Mouse (Mus musculus): ENCODE data around the gene Slc35c2. TPM values are rescaled to one million over a fixed set of nuclear protein-coding genes. Genes with fewer than 3 reads are reported as not detected.

The Slc35c2 gene
- polyA plus RNA-seq, 1 experiment from 2014 or later = 51.6 TPM

- no peaks in the 10 kb centered on the region for H3K9me3 ChIP-seq (replicated peaks; ENCODE audit: low read length)
- no peak overlapping the region for H3K4me3 ChIP-seq (replicated peaks; ENCODE audit: low read depth, low read length)
- DNase-seq (ENCODE audit: low spot score) (no peak), ATAC-seq (replicated peaks; ENCODE audit: low FRiP score, low read depth) (no peak)
- TF ChIP-seq CTCF (IDR thresholded peaks at IDR 0.05; ENCODE audit: low read depth) = no peak
- no peak overlapping the region for H3K4me2 ChIP-seq (ENCODE audit: low read length)
- peaks cover 46% of the 10 kb centered on the region for H3K36me3 ChIP-seq (ENCODE audit: insufficient read depth, low read length)
- H3K27ac ChIP-seq = no peak overlapping the region
- H3K4me1 ChIP-seq (replicated peaks; ENCODE audit: insufficient read depth, low read length) = no peaks in the 10 kb centered on the region
- no peak overlapping the region for H3K9ac ChIP-seq (ENCODE audit: low read depth, low read length)
- WGBS = 77% methylated on average over 8 of the region's 8 CpGs
- H3K27me3 ChIP-seq (ENCODE audit: insufficient read depth, low read length) = no peaks in the 10 kb centered on the region
Measured at GRCm38 (mm10) chr2:165305438-165305837, 17.8 kb upstream of the Slc35c2 start.

- Histone ChIP-seq H3K27me3 (ENCODE audit: insufficient read depth, low read length) (no peaks in the 10 kb centered on the region), H3K9me3 (replicated peaks; ENCODE audit: low read length) (no peaks in the 10 kb centered on the region), H3K4me2 (ENCODE audit: low read length) (no peak overlapping the region), H3K4me1 (replicated peaks; ENCODE audit: insufficient read depth, low read length) (no peaks in the 10 kb centered on the region), H3K9ac (ENCODE audit: low read depth, low read length) (no peak overlapping the region), H3K36me3 (ENCODE audit: insufficient read depth, low read length) (peaks cover 41% of the 10 kb centered on the region), H3K4me3 (replicated peaks; ENCODE audit: low read depth, low read length) (no peak overlapping the region), H3K27ac (no peak overlapping the region; the same call in 1 of the 2 replicates)
- TF ChIP-seq CTCF (IDR thresholded peaks at IDR 0.05; ENCODE audit: low read depth) = no peak
- 83% methylated on average over 19 of the region's 19 CpGs for WGBS
- DNase-seq (ENCODE audit: low spot score) (no peak), ATAC-seq (replicated peaks; ENCODE audit: low FRiP score, low read depth) (no peak)
Measured at GRCm38 (mm10) chr2:165304819-165305218, 17.1 kb upstream of the Slc35c2 start.

- Histone ChIP-seq H3K4me3 (replicated peaks; ENCODE audit: low read depth, low read length) (no peak overlapping the region), H3K4me1 (replicated peaks; ENCODE audit: insufficient read depth, low read length) (no peaks in the 10 kb centered on the region), H3K9ac (ENCODE audit: low read depth, low read length) (no peak overlapping the region), H3K36me3 (ENCODE audit: insufficient read depth, low read length) (peaks cover 41% of the 10 kb centered on the region), H3K9me3 (replicated peaks; ENCODE audit: low read length) (no peaks in the 10 kb centered on the region), H3K4me2 (ENCODE audit: low read length) (no peak overlapping the region), H3K27me3 (ENCODE audit: insufficient read depth, low read length) (no peaks in the 10 kb centered on the region), H3K27ac (no peak overlapping the region)
- no peak for TF ChIP-seq CTCF (IDR thresholded peaks at IDR 0.05; ENCODE audit: low read depth)
- ATAC-seq (replicated peaks; ENCODE audit: low FRiP score, low read depth) (no peak), DNase-seq (ENCODE audit: low spot score) (no peak)
- WGBS = 90% methylated on average over 6 of the region's 6 CpGs
Measured at GRCm38 (mm10) chr2:165303354-165304012, 15.8 kb upstream of the Slc35c2 start.

DNA sequence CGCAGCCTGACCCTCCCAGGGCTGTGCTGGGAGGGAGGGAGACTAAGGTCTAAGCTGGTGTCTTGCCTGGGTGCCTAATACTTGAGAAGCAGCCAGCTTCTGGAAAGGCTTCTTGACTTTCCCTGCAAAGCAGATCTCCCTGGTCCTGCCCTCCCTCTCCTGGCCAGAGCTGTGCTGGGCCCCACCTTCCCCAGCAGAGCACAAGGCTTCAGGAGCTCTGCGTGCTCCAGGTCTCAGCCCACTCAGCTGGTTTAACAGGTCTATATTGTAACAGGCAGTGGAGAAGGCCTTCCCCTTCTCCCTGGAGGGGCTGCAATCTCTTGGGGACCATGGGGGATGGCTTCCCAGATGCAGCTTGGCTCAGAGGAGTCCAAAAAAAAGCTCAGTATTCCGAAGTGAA lies 13.7 kb upstream of the Slc35c2 start:
- DNase-seq (ENCODE audit: low spot score) = no peak
- 57% methylated on average over 3 of the region's 3 CpGs for WGBS

GRCm38 (mm10) chr2:165300885-165301284 lies 13.2 kb upstream of the Slc35c2 start:
- Histone ChIP-seq H3K27ac (no peak overlapping the region), H3K27me3 (ENCODE audit: insufficient read depth, low read length) (no peaks in the 10 kb centered on the region), H3K9me3 (replicated peaks; ENCODE audit: low read length) (no peaks in the 10 kb centered on the region), H3K36me3 (ENCODE audit: insufficient read depth, low read length) (peaks cover 62% of the 10 kb centered on the region), H3K4me1 (replicated peaks; ENCODE audit: insufficient read depth, low read length) (no peaks in the 10 kb centered on the region), H3K4me2 (ENCODE audit: low read length) (no peak overlapping the region), H3K9ac (ENCODE audit: low read depth, low read length) (no peak overlapping the region), H3K4me3 (replicated peaks; ENCODE audit: low read depth, low read length) (no peak overlapping the region)
- DNase-seq (ENCODE audit: low spot score) (no peak), ATAC-seq (replicated peaks; ENCODE audit: low FRiP score, low read depth) (no peak)
- 49% methylated on average over 6 of the region's 6 CpGs for WGBS
- no peak for TF ChIP-seq CTCF (IDR thresholded peaks at IDR 0.05; ENCODE audit: low read depth)

More for the DNA sequence above, 13.7 kb upstream of the Slc35c2 start:
- H3K4me1 ChIP-seq (replicated peaks; ENCODE audit: insufficient read depth, low read length) = no peaks in the 10 kb centered on the region
- no peak overlapping the region for H3K4me2 ChIP-seq (ENCODE audit: low read length)
- TF ChIP-seq CTCF (IDR thresholded peaks at IDR 0.05; ENCODE audit: low read depth) = no peak
- H3K27ac ChIP-seq = no peak overlapping the region
- no peak overlapping the region for H3K4me3 ChIP-seq (replicated peaks; ENCODE audit: low read depth, low read length)
- no peak for ATAC-seq (replicated peaks; ENCODE audit: low FRiP score, low read depth)
- no peaks in the 10 kb centered on the region for H3K9me3 ChIP-seq (replicated peaks; ENCODE audit: low read length)
- peaks cover 56% of the 10 kb centered on the region for H3K36me3 ChIP-seq (ENCODE audit: insufficient read depth, low read length)
- no peak overlapping the region for H3K9ac ChIP-seq (ENCODE audit: low read depth, low read length)
- no peaks in the 10 kb centered on the region for H3K27me3 ChIP-seq (ENCODE audit: insufficient read depth, low read length)

GRCm38 (mm10) chr2:165300424-165300823 lies 12.8 kb upstream of the Slc35c2 start:
- no peak overlapping the region for H3K9ac ChIP-seq (ENCODE audit: low read depth, low read length)
- no peak overlapping the region for H3K4me3 ChIP-seq (replicated peaks; ENCODE audit: low read depth, low read length)
- no peak overlapping the region for H3K4me2 ChIP-seq (ENCODE audit: low read length)
- H3K36me3 ChIP-seq (ENCODE audit: insufficient read depth, low read length) = peaks cover 66% of the 10 kb centered on the region
- no peaks in the 10 kb centered on the region for H3K27me3 ChIP-seq (ENCODE audit: insufficient read depth, low read length)
- H3K27ac ChIP-seq = no peak overlapping the region
- 73% methylated on average over 8 of the region's 8 CpGs for WGBS
- DNase-seq (ENCODE audit: low spot score) (no peak), ATAC-seq (replicated peaks; ENCODE audit: low FRiP score, low read depth) (no peak)
- H3K9me3 ChIP-seq (replicated peaks; ENCODE audit: low read length) = no peaks in the 10 kb centered on the region
- no peaks in the 10 kb centered on the region for H3K4me1 ChIP-seq (replicated peaks; ENCODE audit: insufficient read depth, low read length)
- no peak for TF ChIP-seq CTCF (IDR thresholded peaks at IDR 0.05; ENCODE audit: low read depth)

DNA sequence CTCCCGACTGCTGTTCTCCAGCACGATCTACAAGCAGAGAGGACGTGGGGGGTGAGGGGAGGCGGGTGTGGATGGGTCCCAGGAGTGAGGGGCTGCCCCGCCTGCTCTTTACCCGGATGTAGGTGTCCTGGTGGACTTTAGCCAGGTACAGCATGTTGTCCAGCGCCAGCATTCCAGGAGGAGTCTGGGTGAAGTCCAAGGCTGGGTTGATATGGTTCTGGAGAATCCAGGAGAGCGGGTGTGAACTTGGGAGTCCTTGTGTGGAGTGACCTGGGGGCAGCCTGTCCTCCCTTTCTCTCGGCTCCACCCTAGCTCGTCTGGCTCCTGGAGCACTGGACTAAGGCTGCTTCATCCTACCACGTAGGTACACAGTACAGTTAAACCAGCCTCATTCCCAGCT lies 9.8 kb upstream of the Slc35c2 start:
- no peak for DNase-seq (ENCODE audit: low spot score)
- WGBS = 84% methylated on average over 11 of the region's 11 CpGs
- no peak for TF ChIP-seq CTCF (IDR thresholded peaks at IDR 0.05; ENCODE audit: low read depth)

More for the DNA sequence above, 9.8 kb upstream of the Slc35c2 start:
- Histone ChIP-seq H3K9ac (ENCODE audit: low read depth, low read length) (no peak overlapping the region), H3K9me3 (replicated peaks; ENCODE audit: low read length) (no peaks in the 10 kb centered on the region), H3K4me3 (replicated peaks; ENCODE audit: low read depth, low read length) (no peak overlapping the region), H3K27ac (no peak overlapping the region), H3K4me2 (ENCODE audit: low read length) (no peak overlapping the region), H3K36me3 (ENCODE audit: insufficient read depth, low read length) (peaks cover 58% of the 10 kb centered on the region), H3K27me3 (ENCODE audit: insufficient read depth, low read length) (no peaks in the 10 kb centered on the region), H3K4me1 (replicated peaks; ENCODE audit: insufficient read depth, low read length) (no peaks in the 10 kb centered on the region)
- ATAC-seq (replicated peaks; ENCODE audit: low FRiP score, low read depth) = peak; percentile 67
